Mouse (Mus musculus) megakaryocyte, embryonic 14.5 days (primary cell): ENCODE data around the gene Gm11034. TPM values are rescaled to one million over a fixed set of nuclear protein-coding genes. Genes with fewer than 3 reads are reported as not detected.
A peak's percentile ranks its signal among the peaks of the same experiment; 100 is the strongest.

Experiments used
- H3K27me3 ChIP-seq: replicated peaks from 2 replicates; pipeline ENCODE3; 2012; ENCODE audit warnings: inconsistent platforms
- H3K36me3 ChIP-seq: replicated peaks from 2 replicates; pipeline ENCODE3; 2012; ENCODE audit warnings: low read length, inconsistent platforms, mixed read lengths
- H3K4me1 ChIP-seq: 2 replicates; pipeline ENCODE4 v1.6.1; 2012; ENCODE audit warnings: inconsistent platforms
- H3K4me3 ChIP-seq: replicated peaks from 2 replicates; pipeline ENCODE3; 2012; ENCODE audit warnings: moderate library complexity, mild to moderate bottlenecking, inconsistent platforms
- H3K9me3 ChIP-seq: 2 replicates; pipeline ENCODE4 v1.6.1; 2012; ENCODE audit warnings: inconsistent platforms
- FLI1 ChIP-seq: IDR thresholded peaks from 2 replicates; pipeline ENCODE4 v1.6.1; 2012; ENCODE audit warnings: low read length, inconsistent platforms, mixed read lengths
- GATA1 ChIP-seq: IDR thresholded peaks from 3 replicates; pipeline ENCODE4 v1.6.1; 2012; ENCODE audit warnings: mixed read lengths, low read length, inconsistent platforms, borderline replicate concordance
- polyA plus RNA-seq: library from polyadenylated mRNA; stranded (reverse); fragments of >175 nt; gene quantifications from 2 replicates; pipeline ENCODE4 v1.2.3, GENCODE M21; 2012; ENCODE audit warnings: low replicate concordance; ENCODE audit not compliant: insufficient read depth

The Gm11034 gene
- not detected in 2 replicates for polyA plus RNA-seq

GRCm38 (mm10) chr8:72213536-72213935, at the start of gene Gm11034:
TSS of gene Gm11034 (minus strand) at chr8:72213636.
- Histone ChIP-seq H3K4me3 (no peak within 1 kb of the TSS), H3K36me3 (no peaks in the 10 kb centered on the region), H3K4me1 (peaks cover 48% of the 10 kb centered on the region), H3K9me3 (no peaks in the 10 kb centered on the region), H3K27me3 (peaks cover 15% of the 10 kb centered on the region)
- TF ChIP-seq GATA1 (no peak), FLI1 (no peak)

- Histone ChIP-seq H3K27me3 (peaks cover 10% of the 10 kb centered on the region), H3K4me1 (peaks cover 58% of the 10 kb centered on the region)
- TF ChIP-seq GATA1 (no peak), FLI1 (no peak)
Measured at GRCm38 (mm10) chr8:72262756-72263155, 49.3 kb upstream of the Gm11034 start.

DNA sequence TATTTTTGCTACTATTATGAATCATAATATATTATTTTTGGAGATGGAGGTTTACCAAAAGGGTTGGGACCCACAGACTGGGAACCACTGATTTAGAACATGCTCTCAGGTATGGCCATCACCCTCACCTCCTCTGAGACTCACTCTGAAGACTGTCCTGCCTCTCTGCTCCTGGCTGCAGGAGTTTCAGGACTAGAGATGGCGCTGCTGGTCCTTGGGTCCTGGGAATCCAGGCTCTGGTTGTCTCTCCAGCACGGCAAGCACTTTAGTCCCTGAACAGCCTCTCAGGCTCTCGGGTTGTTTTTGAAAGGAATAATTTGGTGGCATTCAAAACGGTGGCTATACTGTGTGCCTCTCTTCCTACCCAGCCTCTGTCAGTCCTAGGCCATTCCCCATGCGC, 48.4 kb upstream of the Gm11034 start:
- TF ChIP-seq GATA1 (no peak), FLI1 (no peak)

More at GRCm38 (mm10) chr8:72262756-72263155, 49.3 kb upstream of the Gm11034 start:
- Histone ChIP-seq H3K36me3 (peaks cover 4% of the 10 kb centered on the region), H3K4me3 (no peak overlapping the region), H3K9me3 (no peaks in the 10 kb centered on the region)

GRCm38 (mm10) chr8:72261431-72261830, 48.0 kb upstream of the Gm11034 start:
- no peak for TF ChIP-seq GATA1
- TF ChIP-seq FLI1 = no peak

More for the DNA sequence above, 48.4 kb upstream of the Gm11034 start:
- peaks cover 13% of the 10 kb centered on the region for H3K36me3 ChIP-seq
- H3K27me3 ChIP-seq = peaks cover 10% of the 10 kb centered on the region
- H3K4me1 ChIP-seq = peaks cover 65% of the 10 kb centered on the region
- no peak overlapping the region for H3K4me3 ChIP-seq
- H3K9me3 ChIP-seq = no peaks in the 10 kb centered on the region

GRCm38 (mm10) chr8:72261019-72261418, 47.6 kb upstream of the Gm11034 start:
- H3K4me3 ChIP-seq = no peak overlapping the region
- H3K9me3 ChIP-seq = no peaks in the 10 kb centered on the region
- H3K27me3 ChIP-seq = peaks cover 10% of the 10 kb centered on the region
- H3K36me3 ChIP-seq = peaks cover 17% of the 10 kb centered on the region
- TF ChIP-seq GATA1 = no peak
- no peak for TF ChIP-seq FLI1
- peaks cover 63% of the 10 kb centered on the region for H3K4me1 ChIP-seq

More at GRCm38 (mm10) chr8:72261431-72261830, 48.0 kb upstream of the Gm11034 start:
- Histone ChIP-seq H3K9me3 (no peaks in the 10 kb centered on the region), H3K36me3 (peaks cover 16% of the 10 kb centered on the region), H3K27me3 (peaks cover 10% of the 10 kb centered on the region), H3K4me3 (no peak overlapping the region), H3K4me1 (peaks cover 66% of the 10 kb centered on the region)

DNA sequence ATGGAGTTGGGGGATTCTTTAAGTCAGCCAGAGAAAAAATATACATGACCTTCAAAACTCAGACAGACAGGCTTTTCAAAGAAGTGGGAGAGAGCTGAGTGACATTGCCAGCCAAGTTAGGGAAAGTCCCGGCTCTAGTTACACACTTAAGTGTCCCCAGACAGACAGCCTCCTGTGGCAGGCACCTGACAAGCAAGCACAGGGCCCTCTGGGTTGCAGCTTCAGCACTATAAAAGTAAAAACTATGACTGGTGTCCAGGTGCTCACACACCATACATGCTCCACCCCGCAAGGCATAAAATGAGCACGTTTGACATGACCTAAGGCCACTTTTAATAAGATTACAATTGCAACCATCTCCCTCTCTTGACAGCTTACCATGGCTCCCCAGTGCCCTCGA, 47.1 kb upstream of the Gm11034 start:
- no peak overlapping the region for H3K4me3 ChIP-seq
- TF ChIP-seq GATA1 = no peak
- TF ChIP-seq FLI1 = no peak

GRCm38 (mm10) chr8:72259862-72260261, 46.4 kb upstream of the Gm11034 start:
- TF ChIP-seq GATA1 (no peak), FLI1 (no peak)
- Histone ChIP-seq H3K36me3 (peaks cover 29% of the 10 kb centered on the region), H3K4me1 (peaks cover 55% of the 10 kb centered on the region), H3K4me3 (no peak overlapping the region), H3K9me3 (no peaks in the 10 kb centered on the region), H3K27me3 (peaks cover 10% of the 10 kb centered on the region)

More for the DNA sequence above, 47.1 kb upstream of the Gm11034 start:
- peaks cover 59% of the 10 kb centered on the region for H3K4me1 ChIP-seq
- H3K27me3 ChIP-seq = peaks cover 10% of the 10 kb centered on the region
- peaks cover 22% of the 10 kb centered on the region for H3K36me3 ChIP-seq
- no peaks in the 10 kb centered on the region for H3K9me3 ChIP-seq

DNA sequence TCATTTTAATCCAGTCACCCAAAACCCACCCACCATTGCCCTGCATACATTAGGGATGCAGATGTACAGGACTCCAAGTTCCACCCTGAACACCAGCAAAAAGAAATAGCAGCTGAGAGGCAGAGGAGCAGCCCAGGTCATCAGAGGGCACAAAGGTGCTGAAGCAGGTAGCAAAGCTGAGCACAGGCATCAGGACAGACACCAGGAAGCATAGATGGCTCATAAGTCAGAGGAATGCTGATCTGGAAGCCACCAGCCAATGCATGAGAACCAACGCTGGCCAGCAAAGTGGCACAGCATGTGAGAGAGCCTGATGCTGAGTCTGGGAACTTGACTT, 44.4 kb upstream of the Gm11034 start:
- Histone ChIP-seq H3K27me3 (peaks cover 3% of the 10 kb centered on the region), H3K9me3 (no peaks in the 10 kb centered on the region), H3K36me3 (peaks cover 49% of the 10 kb centered on the region), H3K4me1 (peaks cover 55% of the 10 kb centered on the region), H3K4me3 (no peak overlapping the region)
- TF ChIP-seq FLI1 (no peak), GATA1 (no peak)

DNA sequence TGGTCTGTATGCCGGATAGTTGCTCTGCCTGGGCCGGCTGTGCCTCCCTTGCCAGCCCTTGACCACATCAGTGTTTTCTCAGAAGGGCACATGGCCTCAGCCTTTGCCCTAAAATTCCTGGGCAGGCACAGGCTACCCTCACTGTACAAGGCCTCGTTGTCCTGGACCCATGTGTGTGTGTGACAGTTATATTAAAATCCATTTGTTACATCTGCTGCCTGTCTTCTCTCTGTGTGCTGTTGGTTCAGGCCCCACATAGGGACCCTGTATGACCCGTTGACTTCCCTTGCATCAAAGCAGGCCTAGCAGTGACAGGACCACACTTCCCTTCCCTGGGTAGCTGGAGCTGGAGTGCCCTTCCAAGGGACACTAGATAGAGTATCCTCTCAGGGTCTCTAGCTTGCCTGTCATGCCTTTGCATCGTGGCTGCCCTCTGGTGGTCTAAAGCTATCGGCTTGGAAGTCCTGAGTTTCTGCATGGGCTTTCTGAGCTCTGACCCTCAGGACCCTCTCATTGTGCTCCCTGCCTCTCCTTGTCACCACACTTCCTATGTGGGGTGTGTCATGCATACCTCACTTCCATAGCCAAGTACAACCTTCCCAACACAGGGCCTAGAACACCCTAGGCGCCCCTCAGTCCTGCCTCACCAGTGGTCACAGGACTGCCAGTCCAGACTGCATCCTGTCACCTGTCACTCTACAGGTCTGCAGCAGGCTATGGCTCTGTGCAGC, 43.9 kb upstream of the Gm11034 start:
- peaks cover 54% of the 10 kb centered on the region for H3K36me3 ChIP-seq
- no peak for TF ChIP-seq FLI1
- no peak for TF ChIP-seq GATA1
- peak overlapping the region; percentile 17 for H3K4me3 ChIP-seq
- no peaks in the 10 kb centered on the region for H3K27me3 ChIP-seq
- H3K9me3 ChIP-seq = no peaks in the 10 kb centered on the region
- peaks cover 50% of the 10 kb centered on the region for H3K4me1 ChIP-seq

- Histone ChIP-seq H3K4me1 (peaks cover 77% of the 10 kb centered on the region), H3K4me3 (peak overlapping the region; percentile 84), H3K27me3 (no peaks in the 10 kb centered on the region), H3K9me3 (no peaks in the 10 kb centered on the region), H3K36me3 (peaks cover 66% of the 10 kb centered on the region)
- no peak for TF ChIP-seq GATA1
- TF ChIP-seq FLI1 = no peak
Measured at GRCm38 (mm10) chr8:72244610-72245009, 31.2 kb upstream of the Gm11034 start.
